ENCODE assay signal across 13 mouse cellular contexts in genomic region chr9:96051501-96051900, GRCm38 (mm10).
DNase-seq lines count a peak whose midpoint lies in the region.
"Had no signal": no experiment of that assay in that cellular context is flagged by ENCODE, and none has a peak within 500 bp of the region (broad histone marks: within the 10 kb centered on the region; RNA-seq: fewer than 3 reads in every experiment).

No protein-coding gene starts in this region.

- DNase-seq in cerebellum, postnatal 25 days = peak; percentile 37 to 57
- no peak for DNase-seq in cerebellum, postnatal 4 days (ENCODE audit: low spot score in 2 of 2)
- peak; percentile 39 for DNase-seq in kidney, postnatal 10 days
- no peak for DNase-seq in kidney, adult 9 months
- peak; percentile 16 for DNase-seq in right cerebral cortex, postnatal 4 days
- DNase-seq in right cerebral cortex, adult 18-20 months = no peak
- DNase-seq: adrenal gland, adult 2 months; adrenal gland, postnatal 25 days; embryo, embryonic 11 days; gastrocnemius, adult 2 months; heart, adult 18-20 months; heart, postnatal 10 days; heart, postnatal 4 days had no signal

Comparison
In these comparisons a context has a peak if more than half of its experiments do, and no peak if none do; other contexts are left out.
1. DNase-seq: peak in cerebellum, postnatal 25 days (2 of 2), kidney, postnatal 10 days (single experiment) and right cerebral cortex, postnatal 4 days (single experiment); none in cerebellum, postnatal 4 days (0 of 2), kidney, adult 9 months (single experiment) and right cerebral cortex, adult 18-20 months (single experiment).